Mouse (Mus musculus): Measurements from ENCODE around the gene Rrp9.

DNA sequence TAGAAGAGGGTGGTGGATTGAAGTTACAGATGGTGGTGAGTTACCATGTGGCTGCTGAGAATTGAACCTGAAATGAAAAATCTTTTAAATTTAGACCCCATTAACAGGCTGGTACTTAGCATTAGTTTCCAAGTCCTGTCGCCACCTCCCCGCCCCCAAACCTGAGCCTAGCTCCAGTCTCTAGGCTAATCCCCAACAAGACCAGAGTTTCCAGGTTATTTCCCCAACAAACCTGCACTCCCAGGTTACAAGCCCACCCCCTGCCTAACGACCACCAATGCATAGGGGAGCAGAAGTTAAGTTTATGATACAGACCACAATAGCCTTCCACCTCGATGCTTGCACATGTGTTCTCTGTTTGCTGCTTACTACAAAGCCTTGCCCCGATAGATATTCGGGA lies 37.8 kb downstream of the Rrp9 start:
- TF ChIP-seq POLR2A (IDR thresholded peaks at IDR 0.05; ENCODE audit: low read depth, low read length): no peak
- no peak for TF ChIP-seq CTCF (IDR thresholded peaks at IDR 0.05; ENCODE audit: extremely low read depth, insufficient read length, insufficient replicate concordance, low read depth, low read length)

Measured in small intestine, adult 2 months (tissue).